9 mouse cellular contexts compared by ENCODE assay signal in the genomic region with DNA sequence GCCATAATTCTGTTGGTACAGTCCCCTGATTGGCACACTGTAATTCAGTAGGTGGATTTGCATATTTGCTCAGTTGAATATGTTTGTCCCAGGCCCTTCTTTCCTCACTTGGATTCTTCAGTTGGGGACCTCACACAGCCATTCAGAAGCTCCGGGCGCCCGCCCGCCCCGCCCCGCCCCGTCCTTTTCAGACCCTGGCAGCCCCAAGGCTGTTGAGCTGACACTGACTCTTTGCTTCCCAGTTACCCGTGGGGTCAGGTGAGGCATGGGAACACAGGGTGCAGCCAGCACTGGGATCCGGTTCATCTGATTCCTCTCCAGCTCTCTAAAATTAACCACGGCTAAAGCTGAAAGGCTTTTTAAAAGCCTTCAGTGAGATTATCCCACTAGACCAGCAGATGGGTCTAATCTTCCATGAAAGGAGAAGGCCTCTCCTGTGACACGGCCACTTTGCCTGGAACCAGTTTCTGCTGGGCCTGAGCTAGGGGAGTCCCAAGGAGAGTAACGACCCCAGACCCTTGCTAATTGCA. TPM values are rescaled to one million over a fixed set of nuclear protein-coding genes. Genes with fewer than 3 reads are reported as not detected.
DNase-seq lines count a peak whose midpoint lies in the region; ATAC-seq lines count a peak whose summit lies in the region.
"Had no signal": no experiment of that assay in that cellular context is flagged by ENCODE, and none has a peak within 500 bp of the region (broad histone marks: within the 10 kb centered on the region; RNA-seq: fewer than 3 reads in every experiment).

No protein-coding gene starts in this region.

- no peak overlapping the region for H3K4me2 ChIP-seq in forebrain, embryonic 12.5 days
- H3K4me2 ChIP-seq in hindbrain, embryonic 14.5 days (replicated peaks) = no peak overlapping the region

- H3K36me3 ChIP-seq in forebrain, embryonic 12.5 days (replicated peaks) = no peaks in the 10 kb centered on the region
- H3K36me3 ChIP-seq in hindbrain, embryonic 14.5 days (replicated peaks; ENCODE audit: control insufficient read depth, insufficient read depth) = no peaks in the 10 kb centered on the region

- H3K27me3 ChIP-seq in forebrain, embryonic 12.5 days = no peaks in the 10 kb centered on the region
- no peaks in the 10 kb centered on the region for H3K27me3 ChIP-seq in hindbrain, embryonic 14.5 days (ENCODE audit: control insufficient read depth, insufficient read depth, low read length)

- H3K9ac ChIP-seq in forebrain, embryonic 12.5 days = no peak overlapping the region
- H3K9ac ChIP-seq in hindbrain, embryonic 14.5 days = no peak overlapping the region

- H3K4me1 ChIP-seq in forebrain, embryonic 12.5 days = peaks cover 8% of the 10 kb centered on the region
- 0 out of 2 replicates have a peak, but pooled peaks cover 3% of the 10 kb centered on the region for H3K4me1 ChIP-seq in hindbrain, embryonic 14.5 days (replicated peaks; ENCODE audit: control insufficient read depth, insufficient read depth, low read length)

- WGBS in forebrain, embryonic 12.5 days = 10% methylated on average over 12 of the region's 12 CpGs
- 39% methylated on average over 12 of the region's 12 CpGs for WGBS in hindbrain, embryonic 14.5 days

- peak; percentile 64 for ATAC-seq in forebrain, embryonic 12.5 days (ENCODE audit: low FRiP score)
- peak; percentile 57; the same call in 1 of the 2 replicates for ATAC-seq in hindbrain, embryonic 14.5 days (ENCODE audit: low FRiP score)

- no peaks in the 10 kb centered on the region for H3K9me3 ChIP-seq in forebrain, embryonic 12.5 days
- no peaks in the 10 kb centered on the region for H3K9me3 ChIP-seq in hindbrain, embryonic 14.5 days (ENCODE audit: control insufficient read depth, low read length)

- H3K4me3 ChIP-seq in forebrain, embryonic 12.5 days (replicated peaks) = no peak overlapping the region
- no peak overlapping the region for H3K4me3 ChIP-seq in hindbrain, embryonic 14.5 days (replicated peaks; ENCODE audit: low read length)

- peak; percentile 19 to 24 for DNase-seq in layer of hippocampus, postnatal 36 days
- no peak for DNase-seq in layer of hippocampus, adult 11-12 months (ENCODE audit: low spot score)
- DNase-seq in hindbrain, embryonic 14.5 days (ENCODE audit: low spot score) = no peak
- DNase-seq in skeletal muscle tissue, adult 2 months (ENCODE audit: low read depth, low spot score) = peak; percentile 91
- no peak for DNase-seq in Muller cell, postnatal 12 days (ENCODE audit: inconsistent ontology term)
- no peak for DNase-seq in frontal cortex, adult 2 months (ENCODE audit: extremely low spot score in 1 of 2, low spot score in 1 of 2)
- DNase-seq in adrenal gland, adult 18-20 months (ENCODE audit: low spot score in 2 of 2) = no peak
- DNase-seq: lung, postnatal 10 days had no signal

- H3K27ac ChIP-seq in forebrain, embryonic 12.5 days = no peak overlapping the region
- H3K27ac ChIP-seq in hindbrain, embryonic 14.5 days = no peak overlapping the region

RNA-seq across cellular contexts. Expression of gene Hcls1, which starts 10.2 kb away (rescaled TPM):
- total RNA-seq in layer of hippocampus, postnatal 36 days (2021) = 1 to 10 TPM; 3.2 to 4.5 TPM
- polyA plus RNA-seq in forebrain, embryonic 12.5 days (2016; fragmentation: Nextera tagmentation; extraction: Ambion mirVana) = 1.0 and 1.7 TPM in 2 replicates
- 0.73 and 0.99 TPM in 2 replicates for polyA plus RNA-seq in hindbrain, embryonic 14.5 days (2014; fragmentation: Nextera tagmentation; extraction: Ambion mirVana)
- polyA plus RNA-seq in frontal cortex, adult 2 months (2012; rRNA removed) = 5.9 and 7.4 TPM in 2 replicates
- total RNA-seq in adrenal gland, adult 18-20 months (2021) = 10 to 100 TPM; 11.0 to 15.0 TPM

RNA-seq across cellular contexts. Expression of gene Fbxo40, which starts 45.3 kb away (rescaled TPM):
- under 1 TPM in 1 of 2 experiments, not detected in 1; 0.07 TPM for total RNA-seq in layer of hippocampus, postnatal 36 days (2021)
- 0.22 TPM in 1 of 2 replicates, not detected in the other for polyA plus RNA-seq in forebrain, embryonic 12.5 days (2016; fragmentation: Nextera tagmentation; extraction: Ambion mirVana)
- polyA plus RNA-seq in hindbrain, embryonic 14.5 days (2014; fragmentation: Nextera tagmentation; extraction: Ambion mirVana) = 0.09 TPM in 1 of 2 replicates, not detected in the other
- polyA plus RNA-seq in frontal cortex, adult 2 months (2012; rRNA removed) = 0.06 TPM in 2 replicates
- under 1 TPM; 0.13 to 0.38 TPM for total RNA-seq in adrenal gland, adult 18-20 months (2021)

Comparison
In these comparisons a context has a peak if more than half of its experiments do, and no peak if none do; other contexts are left out.
1. DNase-seq: peak in layer of hippocampus, postnatal 36 days (2 of 2) and skeletal muscle tissue, adult 2 months (single experiment); none in layer of hippocampus, adult 11-12 months (single experiment), hindbrain, embryonic 14.5 days (single experiment), Muller cell, postnatal 12 days (single experiment), frontal cortex, adult 2 months (0 of 2) and adrenal gland, adult 18-20 months (0 of 2).